Mouse (Mus musculus): Measurements from ENCODE around the gene Cetn3.

The Cetn3 gene

GRCm38 (mm10) chr13:81782971-81783404 is at the start of gene Cetn3:
TSS of gene Cetn3 (plus strand) at chr13:81783077.
- peak; percentile 90 to 91 for DNase-seq (ENCODE audit: low spot score in 2 of 2)

- no peak for DNase-seq (ENCODE audit: low spot score in 2 of 2)
Observed at GRCm38 (mm10) chr13:81736606-81737005, 46.3 kb upstream of the Cetn3 start.

GRCm38 (mm10) chr13:81740898-81741297 is 42.0 kb upstream of the Cetn3 start:
- no peak for DNase-seq (ENCODE audit: low spot score in 2 of 2)

GRCm38 (mm10) chr13:81743391-81744091 is 39.3 kb upstream of the Cetn3 start:
- DNase-seq (ENCODE audit: low spot score in 2 of 2) = no peak

GRCm38 (mm10) chr13:81744092-81744396 is 38.8 kb upstream of the Cetn3 start:
- DNase-seq (ENCODE audit: low spot score in 2 of 2) = no peak

- no peak for DNase-seq (ENCODE audit: low spot score in 2 of 2)
Observed at GRCm38 (mm10) chr13:81754878-81755277, 28.0 kb upstream of the Cetn3 start.

GRCm38 (mm10) chr13:81755324-81755723 is 27.6 kb upstream of the Cetn3 start:
- no peak for DNase-seq (ENCODE audit: low spot score in 2 of 2)

- DNase-seq (ENCODE audit: low spot score in 2 of 2) = no peak
Observed at GRCm38 (mm10) chr13:81757058-81757660, 25.7 kb upstream of the Cetn3 start.

- no peak for DNase-seq (ENCODE audit: low spot score in 2 of 2)
Observed at GRCm38 (mm10) chr13:81760379-81760778, 22.5 kb upstream of the Cetn3 start.

GRCm38 (mm10) chr13:81761566-81762186 is 21.2 kb upstream of the Cetn3 start:
- DNase-seq (ENCODE audit: low spot score in 2 of 2) = no peak

- no peak for DNase-seq (ENCODE audit: low spot score in 2 of 2)
Observed at GRCm38 (mm10) chr13:81764173-81764572, 18.7 kb upstream of the Cetn3 start.

GRCm38 (mm10) chr13:81767038-81767659 is 15.7 kb upstream of the Cetn3 start:
- peak in 1 of 2 experiments; percentile 74 for DNase-seq (ENCODE audit: low spot score in 2 of 2)

GRCm38 (mm10) chr13:81776217-81776616 is 6.7 kb upstream of the Cetn3 start:
- no peak for DNase-seq (ENCODE audit: low spot score in 2 of 2)

GRCm38 (mm10) chr13:81782475-81782874 is 402 bp upstream of the Cetn3 start:
- DNase-seq (ENCODE audit: low spot score in 2 of 2) = no peak

- peak; percentile 97 to 98 for DNase-seq (ENCODE audit: low spot score in 2 of 2)
Observed at GRCm38 (mm10) chr13:81783405-81784342, 797 bp downstream of the Cetn3 start.

GRCm38 (mm10) chr13:81785766-81786480 is 3.0 kb downstream of the Cetn3 start:
- no peak for DNase-seq (ENCODE audit: low spot score in 2 of 2)

GRCm38 (mm10) chr13:81790160-81790559 is 7.3 kb downstream of the Cetn3 start:
- DNase-seq (ENCODE audit: low spot score in 2 of 2) = no peak

GRCm38 (mm10) chr13:81791861-81792260 is 9.0 kb downstream of the Cetn3 start:
- no peak for DNase-seq (ENCODE audit: low spot score in 2 of 2)

GRCm38 (mm10) chr13:81793850-81794249 is 11.0 kb downstream of the Cetn3 start:
- no peak for DNase-seq (ENCODE audit: low spot score in 2 of 2)

- no peak for DNase-seq (ENCODE audit: low spot score in 2 of 2)
Observed at GRCm38 (mm10) chr13:81801121-81801520, 18.2 kb downstream of the Cetn3 start.

GRCm38 (mm10) chr13:81803713-81804112 is 20.8 kb downstream of the Cetn3 start:
- no peak for DNase-seq (ENCODE audit: low spot score in 2 of 2)

All from urinary bladder, postnatal 4 days (tissue).